Mouse (Mus musculus) hindbrain, embryonic 13.5 days (tissue): ENCODE results near the gene Ppp1r14b. TPM values are rescaled to one million over a fixed set of nuclear protein-coding genes. Genes with fewer than 3 reads are reported as not detected.
"Not testable (repeated sequence)": the region's sequence is repeated elsewhere in the genome, so short reads cannot be mapped to it uniquely, and the experiment has no call there.

Experiments used
- ATAC-seq: fragments of 200-750 bp; cut with Nextera tagmentation; 2 replicates; pipeline ENCODE4 v1.8.0; 2017; ENCODE audit warnings: moderate TSS enrichment; ENCODE audit not compliant: low FRiP score
- H3K27ac ChIP-seq: fragments of 300-500 bp; sonication (generic); 2 replicates; pipeline ENCODE4 v1.5.1; 2015; ENCODE audit warnings: inconsistent platforms, mild to moderate bottlenecking, moderate library complexity
- H3K27me3 ChIP-seq: fragments of 300-500 bp; sonication (generic); 2 replicates; pipeline ENCODE4 v1.6.1; 2015; ENCODE audit warnings: mild to moderate bottlenecking, inconsistent platforms
- H3K36me3 ChIP-seq: fragments of 300-500 bp; sonication (generic); 2 replicates; pipeline ENCODE4 v1.6.1; 2015; ENCODE audit warnings: mild to moderate bottlenecking, inconsistent platforms
- H3K4me1 ChIP-seq: fragments of 300-500 bp; sonication (generic); replicated peaks from 2 replicates; pipeline ENCODE4 v1.6.1; 2015; ENCODE audit warnings: inconsistent platforms
- H3K4me2 ChIP-seq: fragments of 300-500 bp; sonication (generic); 2 replicates; pipeline ENCODE4 v1.6.1; 2015; ENCODE audit warnings: inconsistent platforms, mild to moderate bottlenecking, moderate library complexity
- H3K4me3 ChIP-seq: fragments of 300-500 bp; sonication (generic); 2 replicates; pipeline ENCODE4 v1.5.1; 2015; ENCODE audit warnings: mild to moderate bottlenecking, inconsistent platforms
- H3K9ac ChIP-seq: fragments of 300-500 bp; sonication (generic); 2 replicates; pipeline ENCODE4 v1.6.1; 2015; ENCODE audit warnings: mild to moderate bottlenecking, inconsistent platforms
- H3K9me3 ChIP-seq: fragments of 300-500 bp; sonication (generic); 2 replicates; pipeline ENCODE4 v1.6.1; 2016; ENCODE audit warnings: inconsistent platforms
- WGBS: fragments of 180-500 bp; shearing (Covaris S2); methylation state at CpG from one replicate; pipeline ENCODE4 v1.1.7; 2015; 5-methylcytosine and 5-hydroxymethylcytosine counted together
- polyA plus RNA-seq: library from polyadenylated mRNA; unstranded; fragments of >200 nt; fragmentation: Nextera tagmentation; extraction: Ambion mirVana; gene quantifications from 2 replicates; pipeline ENCODE4 v1.2.1, GENCODE M21; 2015

Gene Ppp1r14b
- polyA plus RNA-seq, 1 experiment from 2014 or later, result 143 TPM

- Histone ChIP-seq H3K4me3 (peak within 1 kb of the TSS; percentile 67), H3K9me3 (no peaks in the 10 kb centered on the region), H3K27me3 (no peaks in the 10 kb centered on the region), H3K4me1 (peaks cover 49% of the 10 kb centered on the region), H3K4me2 (peak within 1 kb of the TSS; percentile 95), H3K27ac (peak within 1 kb of the TSS; percentile 97), H3K9ac (peak within 1 kb of the TSS; percentile 85), H3K36me3 (peaks cover 48% of the 10 kb centered on the region)
- peak; percentile 90 for ATAC-seq
- 3% methylated on average over 38 of the region's 38 CpGs for WGBS
These were observed 5.8 kb downstream of the Ppp1r14b start, which contains the start of gene Fkbp2 for GRCm38 (mm10) chr19:6980381-6981093. Gene Fkbp2 (minus strand): TSS chr19:6980501.

GRCm38 (mm10) chr19:6981465-6981864 is 6.7 kb downstream of the Ppp1r14b start:
- H3K27ac ChIP-seq, result no peak overlapping the region
- 92% methylated on average over 4 of the region's 4 CpGs for WGBS
- H3K4me1 ChIP-seq, result peaks cover 47% of the 10 kb centered on the region
- H3K36me3 ChIP-seq, result peaks cover 48% of the 10 kb centered on the region
- H3K4me2 ChIP-seq, result no peak overlapping the region
- 0 out of 2 replicates have a peak overlapping the region, but pooled peaks have one; percentile 67 for H3K4me3 ChIP-seq
- no peak overlapping the region for H3K9ac ChIP-seq
- H3K9me3 ChIP-seq, result no peaks in the 10 kb centered on the region
- no peak for ATAC-seq
- no peaks in the 10 kb centered on the region for H3K27me3 ChIP-seq

GRCm38 (mm10) chr19:6983621-6984020 is 8.9 kb downstream of the Ppp1r14b start:
- Histone ChIP-seq H3K4me3 (no peak overlapping the region), H3K27me3 (no peaks in the 10 kb centered on the region), H3K4me1 (peaks cover 43% of the 10 kb centered on the region), H3K36me3 (peaks cover 29% of the 10 kb centered on the region), H3K4me2 (no peak overlapping the region), H3K9me3 (no peaks in the 10 kb centered on the region), H3K27ac (no peak overlapping the region), H3K9ac (no peak overlapping the region)
- no peak for ATAC-seq
- WGBS, result 27% methylated on average over 5 of the region's 5 CpGs

GRCm38 (mm10) chr19:6985300-6985699 is 10.5 kb downstream of the Ppp1r14b start:
- H3K4me2 ChIP-seq, result no peak overlapping the region
- peaks cover 31% of the 10 kb centered on the region for H3K4me1 ChIP-seq
- H3K4me3 ChIP-seq, result no peak overlapping the region
- peaks cover 29% of the 10 kb centered on the region for H3K36me3 ChIP-seq
- ATAC-seq, result no peak
- no peaks in the 10 kb centered on the region for H3K9me3 ChIP-seq
- H3K27ac ChIP-seq, result no peak overlapping the region
- WGBS, result 90% methylated on average over 19 of the region's 19 CpGs
- H3K9ac ChIP-seq, result no peak overlapping the region; the same call in 1 of the 2 replicates
- no peaks in the 10 kb centered on the region for H3K27me3 ChIP-seq

- Histone ChIP-seq H3K4me1 (peaks cover 26% of the 10 kb centered on the region), H3K27me3 (no peaks in the 10 kb centered on the region), H3K27ac (0 out of 2 replicates have a peak overlapping the region, but pooled peaks have one; percentile 76), H3K4me2 (peak overlapping the region; percentile 93), H3K9ac (peak overlapping the region; percentile 82; the same call in 1 of the 2 replicates), H3K36me3 (peaks cover 29% of the 10 kb centered on the region), H3K9me3 (no peaks in the 10 kb centered on the region), H3K4me3 (peak overlapping the region; percentile 57; the same call in 1 of the 2 replicates)
- 84% methylated on average over 10 of the region's 10 CpGs for WGBS
- no peak for ATAC-seq
These were observed 11.4 kb downstream of the Ppp1r14b start for GRCm38 (mm10) chr19:6985951-6986708.

- H3K27me3 ChIP-seq, result no peaks in the 10 kb centered on the region
- ATAC-seq, result peak; percentile 59
- peak within 1 kb of the TSS; percentile 76 for H3K27ac ChIP-seq
- H3K9ac ChIP-seq, result peak within 1 kb of the TSS; percentile 82
- no peaks in the 10 kb centered on the region for H3K9me3 ChIP-seq
- H3K4me1 ChIP-seq, result peaks cover 33% of the 10 kb centered on the region
- whole genome bisulfite sequencing, result under 1% methylated on average over 64 of the region's 85 CpGs
- H3K36me3 ChIP-seq, result peaks cover 27% of the 10 kb centered on the region
- H3K4me2 ChIP-seq, result peak within 1 kb of the TSS; percentile 93
- H3K4me3 ChIP-seq, result peak within 1 kb of the TSS; percentile 57
These were observed 12.5 kb downstream of the Ppp1r14b start, which contains the start of gene Vegfb for GRCm38 (mm10) chr19:6987061-6987903. Gene Vegfb (minus strand): TSS chr19:6987651.

- Histone ChIP-seq H3K4me3 (peak overlapping the region; percentile 57), H3K27me3 (no peaks in the 10 kb centered on the region), H3K4me1 (peaks cover 36% of the 10 kb centered on the region), H3K27ac (peak overlapping the region; percentile 76), H3K4me2 (peak overlapping the region; percentile 93), H3K9ac (peak overlapping the region; percentile 82), H3K9me3 (no peaks in the 10 kb centered on the region), H3K36me3 (peaks cover 21% of the 10 kb centered on the region)
- WGBS, result 3% methylated on average over 8 of the region's 8 CpGs
- no peak for ATAC-seq
These were observed 13.1 kb downstream of the Ppp1r14b start for GRCm38 (mm10) chr19:6987904-6988285.

- ATAC-seq, result no peak
- peaks cover 10% of the 10 kb centered on the region for H3K36me3 ChIP-seq
- no peaks in the 10 kb centered on the region for H3K27me3 ChIP-seq
- WGBS, result 88% methylated on average over 8 of the region's 8 CpGs
- H3K4me3 ChIP-seq, result no peak overlapping the region; the same call in 1 of the 2 replicates
- no peak overlapping the region for H3K9ac ChIP-seq
- peaks cover 43% of the 10 kb centered on the region for H3K4me1 ChIP-seq
- no peak overlapping the region for H3K4me2 ChIP-seq
- no peaks in the 10 kb centered on the region for H3K9me3 ChIP-seq
- no peak overlapping the region for H3K27ac ChIP-seq
These were observed 14.5 kb downstream of the Ppp1r14b start for GRCm38 (mm10) chr19:6989251-6989650.

- Histone ChIP-seq H3K27ac (no peak overlapping the region), H3K4me2 (no peak overlapping the region), H3K36me3 (no peaks in the 10 kb centered on the region), H3K4me3 (no peak overlapping the region), H3K27me3 (no peaks in the 10 kb centered on the region), H3K4me1 (peaks cover 56% of the 10 kb centered on the region), H3K9ac (no peak overlapping the region), H3K9me3 (no peaks in the 10 kb centered on the region)
- 90% methylated on average over 6 of the region's 6 CpGs for WGBS
- no peak for ATAC-seq
These were observed 15.9 kb downstream of the Ppp1r14b start for GRCm38 (mm10) chr19:6990712-6991111.

GRCm38 (mm10) chr19:6991166-6991565 is 16.4 kb downstream of the Ppp1r14b start:
- ATAC-seq, H3K27me3 ChIP-seq, H3K9ac ChIP-seq, H3K4me3 ChIP-seq, H3K27ac ChIP-seq, H3K4me2 ChIP-seq, H3K9me3 ChIP-seq, H3K36me3 ChIP-seq: not testable (repeated sequence)
- 95% methylated on average over 6 of the region's 6 CpGs for WGBS
- H3K4me1 ChIP-seq, result peaks cover 53% of the 10 kb centered on the region

- Histone ChIP-seq H3K36me3 (no peaks in the 10 kb centered on the region), H3K4me2 (peak within 1 kb of the TSS; percentile 89), H3K27ac (peak within 1 kb of the TSS; percentile 61), H3K4me1 (peaks cover 53% of the 10 kb centered on the region), H3K27me3 (no peaks in the 10 kb centered on the region), H3K9me3 (no peaks in the 10 kb centered on the region), H3K9ac (peak within 1 kb of the TSS; percentile 75), H3K4me3 (peak within 1 kb of the TSS; percentile 55)
- ATAC-seq, result peak; percentile 94
- WGBS, result 1% methylated on average over 37 of the region's 37 CpGs
These were observed 17.5 kb downstream of the Ppp1r14b start, which contains the start of gene Dnajc4 for GRCm38 (mm10) chr19:6992011-6992858. Gene Dnajc4 (minus strand): TSS chr19:6992572.
